Mouse (Mus musculus) CD4-positive, CD25-positive, alpha-beta regulatory T cell, adult 9 weeks (primary cell): ENCODE measurements around the gene Gm4894. TPM values are rescaled to one million over a fixed set of nuclear protein-coding genes. Genes with fewer than 3 reads are reported as not detected.

ENCODE experiments used
- polyA plus RNA-seq: library from polyadenylated mRNA; unstranded; fragments of 100-300 nt; shearing (Covaris generic); gene quantifications from one replicate; pipeline ENCODE4 v1.2.1, GENCODE M21; 2017

Gm4894 gene
- polyA plus RNA-seq: not detected

GRCm38 (mm10) chr9:49250231-49250630 lies at the start of gene Gm4894:
Gene Gm4894, plus strand, starts transcription at chr9:49250531.

Other genes starting within 250 kb of the Gm4894 start
- gene Zw10, start 194.9 kb upstream of the Gm4894 start, polyA plus RNA-seq: 53.7 TPM
- gene Tmprss5, start 169.3 kb upstream of the Gm4894 start, polyA plus RNA-seq: 0.09 TPM
- gene Drd2, start 90.1 kb downstream of the Gm4894 start, polyA plus RNA-seq: not detected
- not detected for gene Ankk1, start 176.5 kb downstream of the Gm4894 start, polyA plus RNA-seq
- 0.10 TPM for gene Ttc12, start 235.7 kb downstream of the Gm4894 start, polyA plus RNA-seq